Mouse (Mus musculus) retina, embryonic 14.5 days (tissue): ENCODE data around the gene Tff1.

Experiments used
- DNase-seq: peaks from one replicate; pipeline ENCODE4 v3.0.0-alpha.2; 2015; ENCODE audit warnings: low spot score

Tff1 gene

GRCm38 (mm10) chr17:31152966-31153499 lies 12.0 kb downstream of the Tff1 start:
- DNase-seq: no peak

DNA sequence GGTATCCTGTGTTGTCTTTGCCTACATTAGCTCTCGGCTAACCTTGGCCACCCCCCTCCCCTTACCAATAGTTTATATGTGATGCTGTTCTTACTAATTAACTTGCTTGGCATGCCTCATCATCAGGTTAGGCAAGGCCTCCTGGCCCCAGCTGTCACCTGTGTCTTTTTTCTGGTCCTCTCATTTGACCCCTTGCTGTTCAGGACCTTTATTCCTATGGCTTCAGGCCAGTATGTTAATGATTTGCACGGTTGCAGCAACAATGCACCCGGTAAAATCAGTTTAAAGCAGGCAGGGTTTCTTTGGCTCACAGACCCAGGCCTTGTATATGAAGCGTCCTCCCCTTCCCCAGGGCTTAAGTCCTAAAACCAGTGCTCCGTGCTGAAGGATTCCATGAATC lies 12.6 kb downstream of the Tff1 start:
- DNase-seq: no peak

DNA sequence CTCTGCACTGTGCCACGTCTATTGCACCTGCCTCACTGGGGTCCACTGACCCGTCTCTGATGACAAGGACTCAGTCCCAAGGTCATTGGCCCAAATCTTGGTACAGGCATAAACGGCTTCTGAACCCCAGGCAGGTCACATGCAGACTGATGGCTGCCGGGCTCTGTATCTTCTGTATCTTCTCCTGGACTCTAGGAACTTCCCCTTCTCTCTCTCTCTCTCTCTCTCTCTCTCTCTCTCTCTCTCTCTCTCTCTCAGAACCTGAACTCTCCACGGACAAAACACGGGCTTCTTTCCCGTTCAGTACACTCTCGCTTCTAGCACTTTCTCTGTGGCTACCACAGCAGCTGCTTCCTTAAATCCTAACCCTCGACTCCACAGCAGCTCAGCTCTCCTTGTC lies 19.1 kb downstream of the Tff1 start:
- DNase-seq: no peak

DNA sequence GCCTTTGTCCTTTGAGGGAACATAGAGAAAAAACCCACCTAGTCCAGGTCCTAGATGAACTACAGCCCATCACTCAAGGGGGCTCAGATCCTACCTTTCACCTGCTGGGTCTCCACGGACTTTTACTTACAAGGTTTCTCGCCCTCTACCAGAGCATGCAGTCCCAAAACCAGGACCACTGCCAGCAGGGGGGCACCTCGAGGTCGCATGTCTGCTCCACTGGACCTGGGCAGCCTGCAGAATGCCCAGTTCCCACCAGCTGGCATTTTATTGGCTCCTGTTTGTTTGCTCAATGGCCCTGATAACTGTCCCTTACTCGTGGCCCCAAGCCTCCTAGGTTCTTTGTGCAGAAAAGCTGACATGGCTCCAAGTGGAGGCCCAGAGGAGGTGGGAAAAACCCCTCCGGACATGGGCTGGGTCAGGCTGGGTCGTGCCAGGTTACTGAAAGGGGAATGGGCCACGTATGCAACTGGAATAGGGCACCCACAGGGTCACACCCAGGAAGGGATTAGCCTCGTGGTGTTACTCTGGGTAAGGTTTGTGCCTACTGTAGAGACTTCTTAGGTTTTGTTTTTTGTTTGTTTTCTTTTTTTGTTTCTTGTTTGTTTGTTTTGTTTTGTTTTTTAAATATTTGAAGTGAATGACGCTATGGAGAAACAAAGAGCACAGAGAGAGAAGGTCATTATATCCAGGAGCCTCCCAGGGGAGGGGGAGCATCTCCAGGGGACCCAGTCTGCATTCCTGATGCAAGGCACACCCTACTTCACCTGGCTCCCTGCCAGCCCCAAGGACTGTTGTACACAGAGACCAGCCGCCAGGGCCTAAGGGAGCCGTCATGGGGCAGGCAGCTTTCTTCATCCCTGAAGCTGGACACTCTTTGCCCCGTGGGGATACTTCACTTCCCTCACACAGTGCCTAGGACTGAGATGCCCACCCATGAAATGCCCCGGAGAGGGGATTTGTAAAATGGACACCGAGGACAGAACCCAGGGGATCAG lies 20.7 kb downstream of the Tff1 start, which contains the start of gene Tff2:
Gene Tff2 (minus strand): TSS at position 243 of the 998 bp plus-strand sequence.
- no peak for DNase-seq

- no peak for DNase-seq
These were observed 23.0 kb downstream of the Tff1 start for GRCm38 (mm10) chr17:31142116-31142515.

DNA sequence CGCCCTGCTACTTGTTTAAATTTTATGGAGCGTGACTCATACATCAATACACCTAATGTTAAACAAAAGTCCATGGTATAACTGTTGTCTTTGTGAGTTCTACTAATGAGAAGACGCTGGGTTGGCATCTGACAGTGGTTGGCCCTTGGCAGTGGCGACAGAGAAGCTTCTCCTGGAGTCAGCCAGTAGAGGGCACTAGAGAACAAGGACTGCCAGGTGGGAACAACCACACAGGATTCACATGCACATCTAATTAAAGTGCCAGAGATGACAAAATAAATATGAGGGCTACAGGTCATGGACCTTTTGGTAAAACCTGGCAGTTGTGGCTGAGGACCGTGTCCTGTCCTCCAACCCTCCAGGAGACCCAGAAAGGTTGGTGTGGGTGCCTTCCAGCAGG lies 26.7 kb downstream of the Tff1 start:
- DNase-seq: peak; percentile 87

GRCm38 (mm10) chr17:31136821-31137220 lies 28.3 kb downstream of the Tff1 start:
- DNase-seq: no peak

- DNase-seq: no peak
These were observed 28.8 kb downstream of the Tff1 start for GRCm38 (mm10) chr17:31136291-31136690.

GRCm38 (mm10) chr17:31134913-31135312 lies 30.2 kb downstream of the Tff1 start:
- DNase-seq: no peak

GRCm38 (mm10) chr17:31133776-31134175 lies 31.3 kb downstream of the Tff1 start:
- DNase-seq: no peak

GRCm38 (mm10) chr17:31131269-31131821 lies 33.7 kb downstream of the Tff1 start:
- peak; percentile 30 for DNase-seq

GRCm38 (mm10) chr17:31129452-31129851 lies 35.6 kb downstream of the Tff1 start, which contains the start of gene Tff3:
Tff3 (minus strand) TSS chr17:31129646.
- peak; percentile 37 for DNase-seq

DNA sequence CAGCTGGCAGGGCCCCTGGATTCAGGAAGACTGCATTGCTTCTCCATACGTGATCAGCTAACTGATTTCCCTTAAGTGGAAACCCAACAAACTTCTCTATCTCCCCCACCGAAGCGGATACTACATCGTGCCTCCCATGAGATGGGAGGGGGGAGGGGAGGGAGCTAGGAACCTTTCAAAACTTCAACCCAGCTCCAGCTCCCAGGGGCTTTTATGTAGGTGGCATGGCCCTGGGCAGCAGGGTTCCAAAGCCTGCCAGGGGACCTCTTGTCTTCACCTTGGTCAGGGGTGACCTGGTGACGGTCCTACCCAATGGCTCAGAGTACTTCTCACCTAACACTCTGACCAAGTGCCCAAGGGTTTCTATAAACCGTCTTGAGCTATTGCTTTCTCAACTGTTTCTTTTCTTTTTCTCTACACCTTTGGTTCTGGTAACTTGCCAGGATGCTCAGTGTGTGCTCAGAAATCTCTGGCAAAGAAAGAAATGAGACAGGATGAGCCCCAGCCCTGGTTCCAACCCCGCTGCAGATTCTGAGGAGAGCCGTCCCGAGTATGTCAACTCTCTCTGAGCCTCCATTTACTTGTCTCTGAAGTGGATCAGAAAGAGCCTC lies 36.3 kb downstream of the Tff1 start:
- no peak for DNase-seq

DNA sequence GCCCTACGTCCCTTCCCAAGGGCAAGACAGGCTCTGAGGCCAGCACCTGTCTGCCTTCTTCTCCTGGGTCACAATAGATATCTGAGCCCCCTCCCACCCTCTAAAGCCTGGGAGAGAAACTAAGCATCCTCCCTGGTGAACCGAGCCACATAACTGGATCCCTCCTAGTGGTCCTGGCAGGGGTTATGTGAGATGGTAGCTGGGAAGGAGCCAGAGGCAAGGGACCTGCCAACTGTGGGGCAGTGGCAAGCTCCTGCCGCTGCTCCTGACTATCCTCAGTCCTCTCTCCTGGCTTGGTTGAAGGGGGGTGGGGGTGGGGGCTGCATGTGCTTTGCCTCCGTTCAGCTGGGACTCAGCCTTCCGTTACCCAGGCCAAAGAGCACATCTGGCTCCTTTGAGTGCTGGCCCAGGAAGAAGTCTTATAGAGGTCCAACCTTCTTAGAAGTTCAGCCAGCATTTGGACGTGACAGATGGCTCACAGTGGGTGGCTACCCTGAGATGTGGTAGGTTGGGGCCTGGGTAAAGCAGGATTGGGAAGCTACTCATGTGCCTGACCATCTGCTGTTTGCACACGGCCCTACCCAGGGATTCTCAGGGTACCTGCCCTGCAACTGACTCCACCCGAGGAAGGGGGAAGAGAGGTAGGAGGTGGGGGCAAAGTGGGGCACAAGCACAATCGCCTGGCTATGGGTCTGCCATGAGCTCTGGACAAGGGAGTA lies 39.4 kb downstream of the Tff1 start:
- DNase-seq: peak; percentile 68

DNA sequence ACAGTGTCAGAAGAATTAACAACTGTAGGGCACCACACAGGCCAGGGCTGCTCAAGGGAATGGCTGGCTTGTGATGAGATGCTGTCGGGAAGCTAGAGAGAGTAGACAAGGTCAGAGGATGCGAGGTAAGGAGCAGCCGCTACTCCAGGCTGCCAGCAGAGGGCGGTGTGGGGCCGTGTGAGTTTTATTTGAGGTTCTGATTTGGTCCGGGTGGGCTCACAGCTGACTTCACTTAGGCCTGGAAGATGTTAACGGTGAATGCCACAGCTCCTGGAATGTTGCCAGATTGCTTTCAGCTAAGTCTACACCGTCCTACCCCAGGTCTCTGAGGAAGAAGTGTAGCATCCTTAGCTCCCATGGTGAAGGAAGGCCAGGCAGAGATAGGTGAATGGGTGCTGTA lies 43.1 kb downstream of the Tff1 start:
- DNase-seq: peak; percentile 68

GRCm38 (mm10) chr17:31119429-31119828 lies 45.6 kb downstream of the Tff1 start:
- DNase-seq: peak; percentile 89

DNA sequence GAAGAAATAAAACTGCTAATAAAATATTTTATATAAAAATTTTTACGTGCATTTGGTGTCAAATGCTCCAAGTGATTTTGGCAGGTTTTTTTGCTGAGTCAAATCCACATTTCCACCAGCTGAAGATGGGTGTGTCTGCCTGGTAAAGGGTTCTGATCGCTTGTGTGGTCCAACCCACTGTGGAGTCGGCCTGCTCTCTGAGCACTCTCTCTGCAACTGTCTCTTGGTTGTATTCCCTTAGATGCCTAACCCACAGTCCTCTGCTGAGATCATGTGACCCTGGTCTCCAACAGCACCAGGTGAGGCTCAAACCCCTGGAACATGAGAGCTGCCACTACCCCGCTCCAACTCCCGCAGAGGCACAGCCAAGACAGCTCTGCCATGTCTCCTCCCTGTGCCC lies 47.1 kb downstream of the Tff1 start:
- no peak for DNase-seq

DNA sequence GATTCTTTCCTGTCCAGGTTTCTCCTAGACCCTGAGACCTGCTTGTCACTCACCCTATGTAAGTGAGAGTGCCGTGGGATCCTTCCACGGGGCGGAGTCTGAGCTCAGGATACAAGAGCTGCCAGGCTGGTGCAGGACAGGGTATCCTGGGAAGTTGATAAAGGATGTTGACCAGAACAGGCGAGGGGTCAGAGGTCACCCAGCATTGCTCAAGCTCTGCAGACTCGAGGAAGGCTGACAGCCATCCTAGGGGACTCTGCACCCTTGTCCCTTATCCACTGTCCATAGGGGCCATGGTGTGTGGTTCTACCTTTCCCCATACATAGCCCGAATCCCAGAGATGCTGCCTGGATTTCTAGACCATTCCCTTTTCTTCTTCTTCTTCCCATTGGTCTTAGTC lies 49.0 kb downstream of the Tff1 start:
- DNase-seq: no peak

DNA sequence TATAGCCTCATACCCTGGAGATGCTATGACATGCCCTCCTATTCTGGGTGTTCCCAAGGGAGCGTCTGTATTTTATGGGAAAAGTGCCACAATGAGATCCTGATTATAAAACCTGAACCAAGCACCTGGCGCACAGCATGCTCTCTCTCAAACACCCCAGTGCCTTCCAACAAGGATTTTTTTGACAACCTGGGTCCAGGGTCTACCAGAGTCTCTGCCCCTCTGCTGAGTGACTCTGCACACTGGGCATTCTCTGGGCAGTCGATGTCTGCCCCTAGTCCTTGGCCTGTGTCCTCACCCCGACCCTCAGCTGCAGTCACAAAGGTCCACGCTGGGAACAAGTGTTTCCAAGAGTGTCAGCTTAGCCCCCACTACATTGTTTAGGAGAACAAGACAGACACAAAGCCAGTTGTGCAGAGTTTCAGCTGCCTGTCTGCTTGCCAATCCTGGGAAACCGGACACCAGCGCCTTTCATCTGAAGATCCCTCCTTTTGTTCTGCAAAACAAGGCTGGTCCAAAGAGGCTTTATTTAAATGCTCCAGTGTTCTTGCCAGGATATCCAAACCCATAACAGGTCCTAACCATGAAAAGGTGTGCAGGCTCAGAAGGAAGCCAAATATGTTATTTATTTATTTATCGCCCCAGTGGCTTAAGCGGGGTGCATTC lies 51.8 kb downstream of the Tff1 start:
- no peak for DNase-seq
